Mouse (Mus musculus) lung, postnatal 36 days (tissue): Measurements from ENCODE around the gene Gdf2.

Experiments
- DNase-seq: peaks from one replicate; pipeline ENCODE4 v3.0.0; 2022; ENCODE audit warnings: mixed read lengths

Gdf2 gene

DNA sequence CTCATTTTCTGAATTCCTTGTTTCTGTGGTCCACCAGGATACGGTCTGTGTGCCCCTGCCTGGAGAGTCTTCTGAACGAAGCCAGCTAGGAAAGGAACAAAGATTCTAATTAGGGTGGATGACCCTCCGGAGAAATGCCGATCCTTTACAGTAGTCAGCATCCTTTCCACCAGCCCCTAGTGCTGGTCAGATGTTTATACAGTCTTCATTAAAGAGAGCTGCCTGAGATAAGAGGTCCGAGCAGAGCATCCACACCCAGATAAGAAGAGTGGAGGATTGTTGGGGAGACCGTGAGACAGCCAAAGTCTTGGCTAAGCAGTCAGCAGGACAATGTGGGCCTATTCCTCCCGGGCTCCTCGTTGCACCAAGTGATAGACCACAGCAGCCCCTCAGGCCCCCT lies at the start of gene Gdf2:
TSS of gene Gdf2 (plus strand) at position 301 of the 400 bp plus-strand sequence.
- DNase-seq, result no peak

DNA sequence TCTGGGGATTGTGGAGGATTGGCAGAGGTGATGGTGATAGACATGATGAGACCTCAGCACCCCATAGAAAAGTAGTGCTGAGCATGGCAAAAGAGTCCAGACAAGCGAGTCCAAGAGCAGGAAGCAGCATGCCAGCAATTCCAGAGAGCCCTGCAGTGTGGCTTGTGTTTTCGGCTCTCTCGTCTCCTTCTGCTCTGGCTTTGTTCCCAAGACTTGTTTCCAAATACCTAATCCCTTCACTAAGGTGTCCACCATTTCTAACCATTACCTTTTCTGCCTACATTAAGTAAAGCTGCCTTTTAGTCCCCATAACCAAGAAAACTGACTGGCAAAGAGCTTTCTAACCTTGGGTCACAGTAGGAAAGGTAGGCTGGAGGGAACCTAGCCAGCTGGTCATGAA lies 49.3 kb upstream of the Gdf2 start:
- DNase-seq, result no peak

DNA sequence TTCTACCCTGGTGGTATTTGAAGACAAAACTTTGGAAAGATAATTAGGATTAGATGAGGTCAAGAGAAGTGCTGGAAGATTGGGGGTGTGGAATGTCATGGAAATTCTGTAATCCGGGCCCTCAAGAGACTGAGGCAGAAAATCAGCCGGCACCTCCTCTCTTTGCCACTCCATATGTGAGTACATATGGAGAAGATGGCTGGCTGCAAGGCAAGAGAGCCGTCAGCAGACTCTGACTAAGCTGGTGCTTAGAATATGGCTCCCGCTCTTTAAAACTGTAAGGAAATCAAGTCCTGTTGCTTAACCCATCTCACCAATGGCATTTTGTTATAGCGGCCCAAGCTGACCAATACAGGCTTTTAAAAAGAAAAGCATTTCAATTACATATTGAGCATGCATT lies 45.1 kb upstream of the Gdf2 start:
- DNase-seq, result no peak

- DNase-seq, result no peak
Observed at GRCm38 (mm10) chr14:33896628-33897300, 44.1 kb upstream of the Gdf2 start.

GRCm38 (mm10) chr14:33902783-33903182 lies 38.1 kb upstream of the Gdf2 start:
- peak; percentile 26 for DNase-seq

- DNase-seq, result peak; percentile 32
Observed at GRCm38 (mm10) chr14:33903199-33903598, 37.6 kb upstream of the Gdf2 start.

GRCm38 (mm10) chr14:33904851-33905250 lies 36.0 kb upstream of the Gdf2 start:
- DNase-seq, result no peak

- peak; percentile 74 for DNase-seq
Observed at GRCm38 (mm10) chr14:33913727-33914126, 27.1 kb upstream of the Gdf2 start.

DNA sequence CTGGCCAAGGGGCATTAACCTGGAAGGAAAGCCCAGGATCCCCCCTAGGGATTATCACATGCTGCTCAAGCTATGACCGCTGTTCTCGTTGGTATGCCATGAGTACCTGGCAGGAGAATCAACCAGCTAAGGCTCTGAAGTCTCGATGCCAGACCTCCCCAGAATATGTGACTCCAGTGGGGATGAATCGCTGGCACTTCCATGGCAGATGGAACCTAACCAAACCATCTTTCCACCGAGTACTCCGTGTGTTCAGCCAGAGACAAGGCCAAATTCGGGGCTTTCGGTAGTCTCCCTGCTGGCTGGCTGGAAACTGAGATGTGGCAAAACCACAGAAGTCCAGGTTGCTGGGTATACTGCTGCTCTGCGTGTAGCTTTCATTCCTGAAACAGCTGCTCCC lies 26.6 kb upstream of the Gdf2 start:
- no peak for DNase-seq

- DNase-seq, result no peak
Observed at GRCm38 (mm10) chr14:33920727-33921559, 19.9 kb upstream of the Gdf2 start.

DNA sequence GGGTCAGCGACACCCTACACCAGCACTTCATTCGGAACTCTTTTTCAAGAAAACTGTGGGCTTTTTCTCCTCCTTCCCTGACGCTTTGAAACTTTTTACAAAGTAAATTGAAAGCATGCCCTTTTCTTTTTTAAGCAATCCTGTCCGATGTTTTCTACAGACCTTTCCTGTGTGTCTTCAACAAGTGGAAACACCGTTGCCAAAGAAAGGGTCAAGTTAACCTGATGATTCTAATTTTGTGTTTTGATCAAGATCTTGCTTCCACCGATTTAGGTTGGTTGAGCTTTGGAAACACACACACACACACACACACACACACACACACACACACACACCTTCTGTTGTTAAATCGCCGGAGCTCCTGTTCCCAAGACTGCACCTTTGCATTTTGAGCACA lies 18.1 kb upstream of the Gdf2 start:
- no peak for DNase-seq

GRCm38 (mm10) chr14:33923168-33924070 lies 17.4 kb upstream of the Gdf2 start, which contains the start of gene Gdf10:
Gdf10 (plus strand) TSS chr14:33923587.
- DNase-seq, result peak; percentile 7

- no peak for DNase-seq
Observed at GRCm38 (mm10) chr14:33931853-33932252, 9.0 kb upstream of the Gdf2 start.

- DNase-seq, result peak; percentile 73
Observed at GRCm38 (mm10) chr14:33932935-33933703, 7.7 kb upstream of the Gdf2 start.

- peak; percentile 58 for DNase-seq
Observed at GRCm38 (mm10) chr14:33933778-33934317, 7.0 kb upstream of the Gdf2 start.

DNA sequence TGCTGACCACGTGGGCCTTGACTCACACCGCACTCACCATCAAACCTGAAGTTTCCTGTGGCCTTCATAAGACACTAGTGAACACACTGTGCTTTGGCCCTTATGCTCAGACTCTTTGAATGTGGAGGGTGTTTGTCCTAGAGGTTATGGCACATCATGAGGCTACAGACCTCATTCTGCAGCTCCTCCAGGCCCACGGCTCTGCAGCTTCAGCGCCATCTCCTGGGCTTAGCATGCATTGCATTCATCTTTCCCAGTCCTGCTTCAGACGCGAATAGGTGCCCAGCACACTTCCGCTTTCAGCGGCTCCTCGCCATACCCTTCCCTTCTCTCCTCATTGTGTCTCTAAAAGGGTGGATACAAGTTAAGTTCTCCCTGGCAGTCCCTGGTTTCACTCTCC lies 1.7 kb upstream of the Gdf2 start:
- DNase-seq, result peak; percentile 46

DNA sequence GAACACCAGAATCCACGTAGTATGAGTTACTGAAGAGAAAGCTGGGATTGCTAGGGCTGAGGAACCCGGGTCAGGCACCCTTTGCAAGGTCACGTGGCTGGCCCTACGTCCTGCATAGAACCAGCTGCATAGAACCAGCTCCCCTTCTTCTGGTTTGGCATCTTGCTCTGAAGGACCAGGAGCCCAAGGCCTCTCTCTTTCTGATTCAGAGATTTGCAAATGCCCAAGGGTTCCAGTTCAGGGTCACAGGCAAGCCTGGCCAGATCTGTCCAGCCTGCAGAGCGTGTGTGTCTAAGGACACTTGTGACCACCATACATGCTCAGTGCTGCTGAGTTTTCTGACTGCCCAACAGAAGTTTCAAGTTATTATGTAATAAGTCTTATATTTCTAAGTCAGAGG lies 1.4 kb downstream of the Gdf2 start:
- DNase-seq, result no peak

- DNase-seq, result no peak
Observed at GRCm38 (mm10) chr14:33946125-33946524, 5.3 kb downstream of the Gdf2 start.

GRCm38 (mm10) chr14:33952233-33952981 lies 11.6 kb downstream of the Gdf2 start:
- no peak for DNase-seq

DNA sequence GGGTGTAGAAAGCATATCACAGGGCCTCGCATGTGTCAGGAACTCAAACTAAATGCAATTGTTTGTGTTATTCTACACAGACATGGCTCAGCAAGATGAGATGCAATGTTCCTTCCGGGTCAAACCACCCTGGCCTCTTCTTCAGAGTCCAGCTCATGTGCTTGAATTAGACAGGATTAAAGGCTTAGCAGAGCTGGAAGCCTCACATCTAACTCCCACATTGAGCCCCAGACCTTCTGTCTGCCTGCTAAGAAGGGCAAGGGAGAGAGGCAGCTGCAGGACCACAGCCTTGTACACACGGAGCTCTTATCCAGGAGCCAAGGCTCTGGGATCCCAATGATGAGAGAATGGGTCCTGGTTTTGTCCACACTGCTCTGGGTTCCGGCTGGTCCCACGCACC lies 12.9 kb downstream of the Gdf2 start, which contains the start of gene Rbp3:
TSS of gene Rbp3 (plus strand) at position 243 of the 400 bp plus-strand sequence.
- DNase-seq, result no peak

- DNase-seq, result no peak
Observed at GRCm38 (mm10) chr14:33956055-33956454, 15.2 kb downstream of the Gdf2 start.
